Mouse (Mus musculus) left cerebral cortex, adult 2 months (tissue): ENCODE measurements around the gene Dus4l. TPM values are rescaled to one million over a fixed set of nuclear protein-coding genes. Genes with fewer than 3 reads are reported as not detected.
"Not testable (repeated sequence)": the region's sequence is repeated elsewhere in the genome, so short reads cannot be mapped to it uniquely, and the experiment has no call there.

ENCODE experiments used
- DNase-seq, 2 experiments: peaks; one replicate each; pipeline ENCODE4 v3.0.0; 2021 to 2022; ENCODE audit warnings: low spot score in 2 of 2, mixed read lengths in 1 of 2; ENCODE audit errors: extremely low spot score in 1 of 2
- H3K27ac ChIP-seq: fragments of 200-600 bp; 2 replicates; pipeline ENCODE4 v1.8.1; 2022
- H3K4me3 ChIP-seq: fragments of 200-600 bp; 2 replicates; pipeline ENCODE4 v1.8.1; 2022
- CTCF ChIP-seq: fragments of 200-600 bp; IDR thresholded peaks from 2 replicates; pipeline ENCODE4 v1.8.1; 2022; ENCODE audit warnings: antibody characterized with exemption, mild to moderate bottlenecking, moderate library complexity
- intact Hi-C: fragments of 180-260 bp; cut with DNase I; formaldehyde crosslinking; loops from one replicate; pipeline ENCODE4 v1.15.1; 2025
- total RNA-seq, 2 experiments: library from RNA; stranded (reverse); gene quantifications; 2 replicates each; pipeline ENCODE4 v1.2.3; 2021

Gene Dus4l
- total RNA-seq, 2 experiments from 2014 or later: 7.5 to 8.1 TPM

DNA sequence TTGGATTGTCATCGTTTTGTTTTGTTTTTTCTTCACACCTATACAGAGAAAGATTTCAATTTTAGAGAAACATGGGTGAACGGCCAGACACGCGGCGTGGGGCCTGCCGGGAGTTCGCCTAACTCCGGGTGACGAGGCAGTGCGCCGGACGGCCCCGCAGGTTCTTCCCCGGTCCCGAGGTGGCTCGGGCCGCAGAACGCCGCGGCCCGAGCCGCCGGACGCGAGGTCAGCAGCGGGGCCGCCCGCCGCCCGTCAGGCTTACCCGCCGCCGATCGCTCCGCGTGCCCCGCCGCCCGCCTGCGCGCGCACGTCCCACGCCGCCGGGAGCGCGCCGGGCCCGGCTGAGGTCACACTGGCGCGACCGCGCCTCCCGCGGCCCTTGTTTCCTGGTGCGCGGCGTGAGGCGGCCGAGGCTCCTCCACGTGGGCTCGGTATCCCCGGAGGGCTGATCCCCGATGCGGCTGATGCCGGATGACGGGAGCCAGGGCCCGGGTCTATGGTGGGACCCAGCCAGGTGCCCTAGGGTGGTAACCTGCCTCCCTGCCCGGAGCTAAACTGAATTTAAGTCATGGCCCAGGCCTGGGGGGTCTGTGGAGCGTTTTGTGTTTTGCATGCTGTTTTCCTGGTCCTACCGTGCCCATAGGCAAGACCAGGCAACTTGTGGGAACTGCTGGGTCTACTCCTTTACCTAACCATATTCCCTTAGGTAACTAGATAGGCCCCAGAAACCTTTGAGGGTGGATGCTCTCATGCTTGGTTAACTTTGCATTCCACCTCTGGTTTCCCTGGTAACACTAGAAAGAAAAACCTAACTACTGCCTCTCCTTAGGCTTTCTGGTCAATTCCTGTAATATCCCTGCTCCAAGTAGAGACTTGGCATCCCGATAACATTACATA lies 20.0 kb downstream of the Dus4l start, which contains the start of gene Bcap29:
Bcap29 (minus strand) TSS at position 316 of the 897 bp plus-strand sequence.
- peak; percentile 70 to 74 for DNase-seq
- H3K4me3 ChIP-seq: peak within 1 kb of the TSS; percentile 64
- H3K27ac ChIP-seq: peak within 1 kb of the TSS; percentile 89
- no peak for TF ChIP-seq CTCF
- intact Hi-C loops: loop anchor here (2.0 to 5.0 kb wide), 2 partner anchors 20 to 293 kb away; partner anchors contain the start of genes Cog5 and Dus4l

DNA sequence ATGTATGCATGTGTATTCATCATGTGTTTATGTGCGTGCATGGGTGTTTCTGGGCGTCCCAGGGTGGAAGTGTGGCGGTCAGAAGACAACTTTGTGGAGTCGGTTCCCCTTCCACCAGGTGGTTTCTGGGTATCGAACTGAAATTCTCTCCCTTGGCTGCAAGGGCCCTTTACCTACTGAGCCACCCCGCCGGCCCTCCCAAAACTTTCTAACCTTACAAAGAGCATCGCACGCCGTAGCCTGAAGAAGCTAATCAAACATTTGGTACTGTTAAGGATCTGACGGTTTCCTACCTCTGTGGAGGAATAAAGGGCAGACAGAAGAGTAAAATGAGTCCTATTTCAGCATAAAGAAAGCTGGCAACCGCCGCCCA lies 20.7 kb downstream of the Dus4l start:
- intact Hi-C loops: loop anchor here (2.0 to 5.0 kb wide), 2 partner anchors 21 to 293 kb away; partner anchors contain the start of genes Cog5 and Dus4l

DNA sequence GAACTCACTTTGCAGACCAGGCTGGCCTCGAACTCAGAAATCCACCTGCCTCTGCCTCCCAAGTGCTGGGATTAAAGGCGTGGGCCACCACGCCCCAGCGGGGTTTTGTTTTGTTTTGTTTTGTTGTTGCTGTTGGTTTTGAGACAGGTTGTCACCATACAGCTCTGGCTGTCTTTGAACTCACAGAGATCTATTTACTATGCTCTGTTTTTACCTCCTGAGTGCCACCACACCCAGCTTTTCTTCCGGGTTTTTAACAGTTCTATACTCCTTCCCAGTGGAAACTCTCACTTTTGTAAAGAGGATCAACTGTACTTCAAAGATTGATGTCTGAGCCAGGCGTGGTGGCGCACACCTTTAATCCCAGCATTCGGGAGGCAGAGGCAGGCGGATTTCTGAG lies 26.2 kb downstream of the Dus4l start:
- not testable (repeated sequence) for H3K27ac ChIP-seq, DNase-seq
- intact Hi-C loops: loop anchor here (5.0 kb wide), 1 partner anchor 126 kb away; no protein-coding TSS in a partner anchor

More for the DNA sequence above, 20.7 kb downstream of the Dus4l start:
- DNase-seq: peak in 1 of 2 experiments; percentile 20
- TF ChIP-seq CTCF: no peak
- Histone ChIP-seq H3K27ac (peak overlapping the region; percentile 76), H3K4me3 (peak overlapping the region; percentile 64)

GRCm38 (mm10) chr12:31625016-31625415 lies 29.6 kb downstream of the Dus4l start:
- DNase-seq: no peak
- intact Hi-C loops: loop anchor here (5.0 kb wide), 1 partner anchor 123 kb away; no protein-coding TSS in a partner anchor
- TF ChIP-seq CTCF: no peak; the same call in 1 of the 2 replicates
- no peak overlapping the region for H3K27ac ChIP-seq
- H3K4me3 ChIP-seq: no peak overlapping the region

More for the DNA sequence above, 26.2 kb downstream of the Dus4l start:
- not testable (repeated sequence) for H3K4me3 ChIP-seq

DNA sequence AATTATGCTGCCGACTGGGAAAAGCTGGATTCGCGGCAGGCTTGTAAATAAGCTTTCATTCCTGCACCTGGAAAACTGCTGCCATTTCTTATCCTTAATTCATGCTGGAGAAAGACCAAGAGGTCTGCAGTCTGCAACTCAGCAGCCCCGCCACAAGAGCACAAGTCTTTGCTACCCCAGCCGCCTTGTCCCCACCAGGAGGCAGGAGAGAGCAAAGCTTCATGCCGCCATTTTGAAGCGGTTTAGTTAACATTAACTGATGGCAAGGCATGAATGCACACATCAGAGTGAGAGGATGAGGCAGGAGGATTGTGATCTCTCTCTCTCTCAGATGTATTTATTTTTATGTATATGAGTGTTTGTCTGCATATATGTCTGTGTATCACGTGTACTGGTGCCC lies 34.5 kb downstream of the Dus4l start:
- TF ChIP-seq CTCF: peak; percentile 23
- DNase-seq: no peak
- Histone ChIP-seq H3K4me3 (no peak overlapping the region), H3K27ac (no peak overlapping the region)
- intact Hi-C loops: no loop called here

DNA sequence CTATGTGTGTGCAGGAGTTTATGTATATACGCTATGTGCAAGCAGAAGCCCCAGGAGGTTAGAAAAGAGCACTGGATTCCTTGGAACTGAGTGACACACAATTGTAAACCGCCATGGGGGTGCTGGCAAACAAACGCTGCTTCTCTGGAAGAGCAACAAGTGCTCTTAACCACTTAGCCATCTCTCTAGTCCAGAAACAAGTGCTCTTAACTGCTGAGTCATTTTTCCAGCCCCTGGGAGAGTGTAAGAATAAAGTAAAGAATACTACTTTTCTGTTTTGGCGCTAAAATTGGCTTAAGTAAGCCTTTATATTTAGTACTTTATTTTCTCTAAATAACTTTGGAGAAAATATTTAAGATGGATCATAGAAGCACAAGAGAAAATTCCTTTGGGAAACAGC lies 41.3 kb downstream of the Dus4l start:
- intact Hi-C loops: no loop called here
- no peak for TF ChIP-seq CTCF
- Histone ChIP-seq H3K4me3 (no peak overlapping the region), H3K27ac (no peak overlapping the region)
- no peak for DNase-seq

- Histone ChIP-seq H3K4me3 (no peak overlapping the region), H3K27ac (no peak overlapping the region)
- intact Hi-C loops: no loop called here
- DNase-seq: no peak
- TF ChIP-seq CTCF: no peak
These were observed 46.5 kb downstream of the Dus4l start for GRCm38 (mm10) chr12:31608138-31608537.

- no peak overlapping the region for H3K4me3 ChIP-seq
- intact Hi-C loops: no loop called here
- DNase-seq: no peak
- TF ChIP-seq CTCF: no peak
- no peak overlapping the region for H3K27ac ChIP-seq
These were observed 49.7 kb downstream of the Dus4l start for GRCm38 (mm10) chr12:31604894-31605293.

GRCm38 (mm10) chr12:31603586-31603985 lies 51.0 kb downstream of the Dus4l start:
- DNase-seq: no peak
- intact Hi-C loops: no loop called here
- H3K27ac ChIP-seq: no peak overlapping the region
- H3K4me3 ChIP-seq: no peak overlapping the region
- no peak for TF ChIP-seq CTCF

DNA sequence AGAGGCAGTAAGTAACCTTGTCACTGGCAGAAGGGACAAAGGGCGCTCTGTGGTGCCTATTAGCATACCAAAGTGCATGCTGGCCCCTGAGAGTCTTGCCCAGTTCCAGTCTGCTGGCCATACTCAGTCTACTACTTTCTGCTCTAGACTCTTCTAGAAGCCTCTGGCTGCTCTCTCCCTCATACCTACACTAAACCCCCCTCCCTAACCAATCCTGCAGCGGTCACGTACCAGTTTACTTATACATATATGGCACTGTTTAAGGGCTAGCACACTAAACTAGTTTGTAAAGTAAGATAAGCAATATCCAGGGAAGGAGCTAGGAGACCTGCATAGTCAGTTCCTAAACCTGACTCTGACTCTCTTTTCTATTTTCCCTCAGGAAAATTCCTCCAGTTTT lies 60.3 kb downstream of the Dus4l start:
- H3K4me3 ChIP-seq: no peak overlapping the region
- no peak for TF ChIP-seq CTCF
- no peak for DNase-seq

DNA sequence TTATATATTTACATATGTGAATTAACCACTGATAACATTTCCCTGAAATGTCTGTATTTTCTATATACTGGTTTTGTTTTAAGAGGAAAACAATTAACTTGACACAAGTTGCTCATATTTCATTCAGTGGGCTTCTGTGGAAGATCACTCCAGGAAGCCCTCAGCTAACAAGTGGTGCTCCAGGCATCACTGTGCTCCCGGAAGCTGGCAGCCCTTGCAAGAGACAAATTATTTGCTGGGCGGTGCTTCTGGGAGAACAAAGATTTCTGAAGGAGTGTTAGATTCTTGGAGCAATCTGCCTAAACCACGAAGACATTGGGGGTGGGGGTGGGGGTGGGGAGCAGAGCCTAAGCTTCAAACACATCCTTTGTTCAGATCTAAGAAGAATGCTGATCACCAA lies 62.6 kb downstream of the Dus4l start:
- DNase-seq: no peak
- no peak overlapping the region for H3K4me3 ChIP-seq
- no peak overlapping the region for H3K27ac ChIP-seq
- no peak for TF ChIP-seq CTCF
- intact Hi-C loops: no loop called here

More for the DNA sequence above, 60.3 kb downstream of the Dus4l start:
- no peak overlapping the region for H3K27ac ChIP-seq
- intact Hi-C loops: no loop called here

Other genes starting within 250 kb of the Dus4l start
- 10 to 100 TPM; 22.2 to 24.1 TPM for gene Cbll1, start 155.2 kb downstream of the Dus4l start, total RNA-seq
- 1 to 10 TPM; 2.7 to 3.2 TPM for gene Slc26a4, start 94.9 kb downstream of the Dus4l start, total RNA-seq
- 10 to 100 TPM; 36.3 to 36.9 TPM for gene Bcap29, start 20.2 kb downstream of the Dus4l start, total RNA-seq
- gene Cog5, start within 50 bp of the Dus4l start, total RNA-seq: 10 to 100 TPM; 44.4 to 46.8 TPM
- gene Gpr22, start 59.1 kb upstream of the Dus4l start, total RNA-seq: 10 to 100 TPM; 49.5 to 54.4 TPM